Mouse (Mus musculus) spleen, adult 12 weeks (tissue): ENCODE measurements around the gene Notch2.
A peak's percentile ranks its signal among the peaks of the same experiment; 100 is the strongest.

Experiments
- DNase-seq: peaks from one replicate; pipeline ENCODE4 v3.0.0; 2022; ENCODE audit warnings: low spot score

Notch2 gene

GRCm38 (mm10) chr3:98013401-98014281, at the start of gene Notch2:
Gene Notch2 (plus strand): TSS chr3:98013527.
- peak; percentile 94 for DNase-seq

GRCm38 (mm10) chr3:97964878-97965353, 48.4 kb upstream of the Notch2 start:
- peak; percentile 20 for DNase-seq

GRCm38 (mm10) chr3:97967627-97968026, 45.7 kb upstream of the Notch2 start:
- DNase-seq: no peak

- DNase-seq: no peak
These were observed 45.1 kb upstream of the Notch2 start for GRCm38 (mm10) chr3:97968191-97968590.

- DNase-seq: no peak
These were observed 44.3 kb upstream of the Notch2 start for GRCm38 (mm10) chr3:97969019-97969418.

GRCm38 (mm10) chr3:97971117-97971516, 42.2 kb upstream of the Notch2 start:
- peak; percentile 41 for DNase-seq

- DNase-seq: no peak
These were observed 41.1 kb upstream of the Notch2 start for GRCm38 (mm10) chr3:97972200-97972599.

- DNase-seq: no peak
These were observed 40.6 kb upstream of the Notch2 start for GRCm38 (mm10) chr3:97972707-97973106.

GRCm38 (mm10) chr3:97973306-97973705, 40.0 kb upstream of the Notch2 start:
- no peak for DNase-seq

GRCm38 (mm10) chr3:97974197-97974770, 39.0 kb upstream of the Notch2 start:
- DNase-seq: no peak

- DNase-seq: no peak
These were observed 36.6 kb upstream of the Notch2 start for GRCm38 (mm10) chr3:97976706-97977105.

GRCm38 (mm10) chr3:97978710-97979109, 34.6 kb upstream of the Notch2 start:
- no peak for DNase-seq

- no peak for DNase-seq
These were observed 32.5 kb upstream of the Notch2 start for GRCm38 (mm10) chr3:97980683-97981327.

GRCm38 (mm10) chr3:97981376-97981906, 31.9 kb upstream of the Notch2 start:
- DNase-seq: no peak

GRCm38 (mm10) chr3:97984870-97985506, 28.3 kb upstream of the Notch2 start:
- DNase-seq: no peak

- DNase-seq: no peak
These were observed 27.6 kb upstream of the Notch2 start for GRCm38 (mm10) chr3:97985691-97986090.

- DNase-seq: no peak
These were observed 26.2 kb upstream of the Notch2 start for GRCm38 (mm10) chr3:97987153-97987552.

- no peak for DNase-seq
These were observed 24.6 kb upstream of the Notch2 start for GRCm38 (mm10) chr3:97988756-97989155.

- no peak for DNase-seq
These were observed 22.8 kb upstream of the Notch2 start for GRCm38 (mm10) chr3:97990576-97990975.

GRCm38 (mm10) chr3:97992289-97992688, 21.0 kb upstream of the Notch2 start:
- no peak for DNase-seq

GRCm38 (mm10) chr3:97993196-97993595, 20.1 kb upstream of the Notch2 start:
- DNase-seq: no peak

- DNase-seq: no peak
These were observed 19.3 kb upstream of the Notch2 start for GRCm38 (mm10) chr3:97993920-97994545.
